Mouse (Mus musculus) hindbrain, postnatal 0 days (tissue): ENCODE data around the gene Scfd2. TPM values are rescaled to one million over a fixed set of nuclear protein-coding genes. Genes with fewer than 3 reads are reported as not detected.
A peak's percentile ranks its signal among the peaks of the same experiment; 100 is the strongest.

ENCODE experiments used
- ATAC-seq: fragments of 200-750 bp; cut with Nextera tagmentation; 2 replicates; pipeline ENCODE4 v1.8.0; 2017; ENCODE audit warnings: mild to moderate bottlenecking, moderate TSS enrichment, moderate library complexity
- DNase-seq: peaks from one replicate; pipeline ENCODE4 v3.0.0-alpha.2; 2015; ENCODE audit warnings: low spot score
- H3K27ac ChIP-seq: fragments of 300-500 bp; sonication (generic); 2 replicates; pipeline ENCODE4 v1.5.1; 2014; ENCODE audit warnings: mild to moderate bottlenecking
- H3K27me3 ChIP-seq: fragments of 300-500 bp; sonication (generic); 2 replicates; pipeline ENCODE4 v1.6.1; 2014; ENCODE audit warnings: low read length, mixed read lengths; ENCODE audit not compliant: insufficient read depth
- H3K36me3 ChIP-seq: fragments of 300-500 bp; sonication (generic); 2 replicates; pipeline ENCODE4 v1.6.1; 2014; ENCODE audit warnings: low read length, mixed read lengths; ENCODE audit not compliant: insufficient read depth
- H3K4me1 ChIP-seq: fragments of 300-500 bp; sonication (generic); 2 replicates; pipeline ENCODE4 v1.6.1; 2014; ENCODE audit warnings: antibody characterized with exemption, low read length, mixed read lengths; ENCODE audit not compliant: insufficient read depth
- H3K4me2 ChIP-seq: fragments of 300-500 bp; sonication (generic); 2 replicates; pipeline ENCODE4 v1.6.1; 2014; ENCODE audit warnings: low read depth, mild to moderate bottlenecking, low read length, moderate library complexity, mixed read lengths
- H3K4me3 ChIP-seq: fragments of 300-500 bp; sonication (generic); 2 replicates; pipeline ENCODE4 v1.5.1; 2014; ENCODE audit warnings: low read length
- H3K9ac ChIP-seq: fragments of 300-500 bp; sonication (generic); replicated peaks from 2 replicates; pipeline ENCODE4 v1.6.1; 2014; ENCODE audit warnings: mild to moderate bottlenecking, low read length, moderate library complexity, mixed read lengths
- H3K9me3 ChIP-seq: fragments of 300-500 bp; sonication (generic); 2 replicates; pipeline ENCODE4 v1.6.1; 2016; ENCODE audit warnings: low read length, mixed read lengths
- CTCF ChIP-seq: IDR thresholded peaks from 2 replicates; pipeline ENCODE4 v1.5.1; 2016; ENCODE audit warnings: antibody characterized with exemption, control low read depth, low read depth
- WGBS: fragments of 180-500 bp; shearing (Covaris S2); extraction: QIAGEN DNeasy Blood & Tissue Kit; methylation state at CpG from one replicate; pipeline ENCODE4 v1.1.7; 2014; 5-methylcytosine and 5-hydroxymethylcytosine counted together
- polyA plus RNA-seq: library from polyadenylated mRNA; unstranded; fragments of >200 nt; fragmentation: Nextera tagmentation; extraction: Ambion mirVana; gene quantifications from 2 replicates; pipeline ENCODE4 v1.2.1, GENCODE M21; 2015
- total RNA-seq: library from RNA; depleted of rRNA; stranded (reverse); fragments of >200 nt; gene quantifications from 2 replicates; pipeline ENCODE4 v1.2.3, GENCODE M21; 2014

Scfd2 gene
- total and polyA plus RNA-seq, 2 experiments from 2014 or later = 18.9 to 35.1 TPM

GRCm38 (mm10) chr5:74445861-74446260, 85.7 kb downstream of the Scfd2 start:
- no peak for ATAC-seq
- no peak overlapping the region for H3K27ac ChIP-seq
- H3K27me3 ChIP-seq = no peaks in the 10 kb centered on the region
- peaks cover 3% of the 10 kb centered on the region; the same call in 1 of the 2 replicates for H3K4me1 ChIP-seq
- 82% methylated on average over 3 of the region's 3 CpGs for WGBS
- no peak overlapping the region for H3K9ac ChIP-seq
- H3K4me2 ChIP-seq = no peak overlapping the region
- DNase-seq = no peak
- no peaks in the 10 kb centered on the region for H3K9me3 ChIP-seq
- no peak overlapping the region for H3K4me3 ChIP-seq
- TF ChIP-seq CTCF = no peak
- H3K36me3 ChIP-seq = no peaks in the 10 kb centered on the region

- Histone ChIP-seq H3K9ac (no peak overlapping the region), H3K4me2 (no peak overlapping the region), H3K27me3 (no peaks in the 10 kb centered on the region), H3K4me3 (no peak overlapping the region), H3K36me3 (no peaks in the 10 kb centered on the region), H3K4me1 (no peaks in the 10 kb centered on the region), H3K9me3 (no peaks in the 10 kb centered on the region), H3K27ac (no peak overlapping the region)
- no peak for ATAC-seq
- TF ChIP-seq CTCF = no peak
- DNase-seq = no peak
- 86% methylated on average over 8 of the region's 8 CpGs for WGBS
Measured at GRCm38 (mm10) chr5:74438353-74438752, 93.2 kb downstream of the Scfd2 start.

DNA sequence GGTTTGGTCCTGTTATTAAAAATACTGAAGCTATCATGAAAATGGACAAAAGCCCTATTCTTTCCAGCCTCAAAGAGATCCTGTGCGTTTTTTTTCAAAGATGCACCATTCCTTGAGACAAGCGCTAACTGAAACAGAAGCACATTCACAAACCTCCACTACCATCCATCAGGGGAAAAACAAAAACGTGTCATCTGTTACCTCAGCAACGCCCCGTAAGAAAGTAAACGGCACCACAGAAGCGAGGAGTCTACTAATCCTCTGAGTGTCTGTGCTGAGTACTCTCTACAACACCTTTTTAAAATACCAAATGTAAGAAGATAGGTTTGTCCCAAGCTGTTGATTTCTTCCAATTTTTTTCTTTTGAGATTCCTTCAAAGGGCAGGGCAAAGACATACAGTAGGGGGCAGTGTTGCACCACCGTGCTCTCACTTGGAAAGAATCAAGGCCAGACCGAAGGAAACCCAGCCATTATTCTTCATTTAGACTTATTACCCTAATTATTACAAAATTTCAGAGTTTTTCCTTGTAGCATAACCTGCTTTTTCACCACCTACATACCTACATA, 97.9 kb downstream of the Scfd2 start:
- WGBS = 19% methylated on average over 9 of the region's 9 CpGs
- no peak for ATAC-seq
- H3K4me1 ChIP-seq = no peaks in the 10 kb centered on the region

GRCm38 (mm10) chr5:74432879-74433539, 98.5 kb downstream of the Scfd2 start:
- no peak for TF ChIP-seq CTCF

More for the DNA sequence above, 97.9 kb downstream of the Scfd2 start:
- Histone ChIP-seq H3K4me3 (no peak overlapping the region), H3K4me2 (peak overlapping the region; percentile 39), H3K36me3 (no peaks in the 10 kb centered on the region), H3K9ac (no peak overlapping the region), H3K27ac (no peak overlapping the region), H3K9me3 (no peaks in the 10 kb centered on the region), H3K27me3 (no peaks in the 10 kb centered on the region)
- peak; percentile 86 for DNase-seq
- TF ChIP-seq CTCF = peak; percentile 86

GRCm38 (mm10) chr5:74420615-74421132, 110.9 kb downstream of the Scfd2 start:
- no peak for ATAC-seq
- no peak for TF ChIP-seq CTCF
- Histone ChIP-seq H3K4me1 (no peaks in the 10 kb centered on the region), H3K4me3 (no peak overlapping the region), H3K9ac (no peak overlapping the region), H3K27ac (no peak overlapping the region), H3K9me3 (no peaks in the 10 kb centered on the region), H3K36me3 (no peaks in the 10 kb centered on the region), H3K27me3 (no peaks in the 10 kb centered on the region), H3K4me2 (no peak overlapping the region)
- no peak for DNase-seq
- WGBS = 86% methylated on average over 5 of the region's 5 CpGs

More at GRCm38 (mm10) chr5:74432879-74433539, 98.5 kb downstream of the Scfd2 start:
- no peaks in the 10 kb centered on the region for H3K4me1 ChIP-seq
- ATAC-seq (no peak), DNase-seq (peak; percentile 52)
- H3K27me3 ChIP-seq = no peaks in the 10 kb centered on the region
- peak overlapping the region; percentile 39 for H3K4me2 ChIP-seq
- 22% methylated on average over 14 of the region's 14 CpGs for WGBS
- H3K4me3 ChIP-seq = peak overlapping the region; percentile 16; the same call in 1 of the 2 replicates
- no peak overlapping the region for H3K9ac ChIP-seq
- H3K36me3 ChIP-seq = no peaks in the 10 kb centered on the region
- no peak overlapping the region for H3K27ac ChIP-seq
- no peaks in the 10 kb centered on the region for H3K9me3 ChIP-seq

DNA sequence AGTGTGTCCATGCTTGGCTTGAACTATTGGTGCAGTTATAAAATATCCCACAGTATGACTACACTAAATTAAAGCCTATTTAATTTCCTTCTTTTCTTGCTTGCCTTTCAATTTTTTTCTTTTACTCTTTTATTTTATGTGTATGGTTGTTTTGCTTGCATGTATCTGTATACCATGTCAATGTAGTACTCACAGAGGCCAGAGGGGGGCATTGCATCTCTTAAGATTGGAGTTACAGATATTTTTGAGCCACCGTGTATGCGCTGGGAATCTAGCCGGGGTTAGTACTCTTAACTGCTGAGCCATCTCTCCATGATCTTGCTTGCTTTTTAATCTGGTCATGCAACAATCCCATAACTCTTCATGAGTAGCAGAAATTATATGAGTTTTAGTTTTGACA, 119.0 kb downstream of the Scfd2 start:
- 97% methylated on average over 3 of the region's 3 CpGs for WGBS
- no peak for DNase-seq
- Histone ChIP-seq H3K4me3 (no peak overlapping the region), H3K4me1 (no peaks in the 10 kb centered on the region), H3K27me3 (no peaks in the 10 kb centered on the region), H3K36me3 (no peaks in the 10 kb centered on the region), H3K9me3 (no peaks in the 10 kb centered on the region), H3K9ac (no peak overlapping the region), H3K4me2 (no peak overlapping the region), H3K27ac (no peak overlapping the region)
- TF ChIP-seq CTCF = peak; percentile 21
- no peak for ATAC-seq

- no peak overlapping the region for H3K4me2 ChIP-seq
- no peak overlapping the region for H3K27ac ChIP-seq
- H3K27me3 ChIP-seq = no peaks in the 10 kb centered on the region
- 78% methylated on average over 4 of the region's 5 CpGs for WGBS
- ATAC-seq = no peak
- no peak for TF ChIP-seq CTCF
- H3K9ac ChIP-seq = no peak overlapping the region
- no peaks in the 10 kb centered on the region for H3K9me3 ChIP-seq
- no peak for DNase-seq
- no peak overlapping the region for H3K4me3 ChIP-seq
- no peaks in the 10 kb centered on the region for H3K36me3 ChIP-seq
- no peaks in the 10 kb centered on the region for H3K4me1 ChIP-seq
Measured at GRCm38 (mm10) chr5:74404887-74405286, 126.7 kb downstream of the Scfd2 start.
